Mouse (Mus musculus): ENCODE measurements around the gene Ccndbp1. TPM values are rescaled to one million over a fixed set of nuclear protein-coding genes. Genes with fewer than 3 reads are reported as not detected.

The Ccndbp1 gene
- total and polyA plus RNA-seq, 3 experiments, result 23.4 to 38.8 (median 33.4) TPM

GRCm38 (mm10) chr2:120979819-120980218 is 28.4 kb upstream of the Ccndbp1 start:
- dilution Hi-C loops (cut with MboI; ENCODE audit: extremely low pct_ligation_motif_present, extremely low pct_unique_long_range_greater_than_20kb, low sequenced_read_pairs), result no loop called here

GRCm38 (mm10) chr2:120980861-120981260 is 27.3 kb upstream of the Ccndbp1 start:
- H3K27me3 ChIP-seq (replicated peaks), result no peaks in the 10 kb centered on the region
- no peaks in the 10 kb centered on the region for H3K9me3 ChIP-seq (replicated peaks; ENCODE audit: low read length)
- in situ Hi-C loops (cut with MboI; ENCODE audit: low pct_ligation_motif_present, low pct_unique_long_range_greater_than_20kb, low sequenced_read_pairs), result no loop called here
- peaks cover 4% of the 10 kb centered on the region; the same call in 1 of the 2 replicates for H3K79me2 ChIP-seq (replicated peaks; ENCODE audit: control insufficient read depth, extremely low read depth, insufficient read depth, poor library complexity, severe bottlenecking)
- dilution Hi-C loops (cut with MboI; ENCODE audit: extremely low pct_ligation_motif_present, extremely low pct_unique_long_range_greater_than_20kb, low sequenced_read_pairs), result no loop called here
- H3K4me1 ChIP-seq (ENCODE audit: control insufficient read depth in 1 of 2, insufficient read depth in 2 of 2), result peaks cover 0 to 9% of the 10 kb centered on the region in 2 experiments; a peak in 2 of 4 replicates
- no peak for TF ChIP-seq GABPA (IDR thresholded peaks at IDR 0.05; ENCODE audit: insufficient replicate concordance, low read depth, low read length)
- no peak for TF ChIP-seq IRF4 (IDR thresholded peaks at IDR 0.05; ENCODE audit: low read depth, low read length)
- TF ChIP-seq ZNF384 (IDR thresholded peaks at IDR 0.05; ENCODE audit: low read depth, low read length), result 0 out of 2 replicates have a peak, but pooled peaks have one; percentile 22
- H3K27ac ChIP-seq (ENCODE audit: insufficient read depth, low read depth), result no peak overlapping the region
- H3K9ac ChIP-seq (ENCODE audit: insufficient read depth, low read depth), result no peak overlapping the region
- peaks cover 0 to 2% of the 10 kb centered on the region in 2 experiments for H3K36me3 ChIP-seq (replicated peaks in 1 of 2; ENCODE audit: control insufficient read depth in 1 of 2, insufficient read depth in 1 of 2, low read length in 1 of 2)
- no peak overlapping the region for H3K4me3 ChIP-seq (replicated peaks in 1 of 3; ENCODE audit: low read depth in 2 of 3, low read length in 2 of 3, poor library complexity in 1 of 3)
- peak overlapping the region; percentile 78 for H3K4me2 ChIP-seq (ENCODE audit: insufficient read depth, low read depth, poor library complexity, severe bottlenecking)
- no peak for DNase-seq (ENCODE audit: extremely low read depth)

More at GRCm38 (mm10) chr2:120979819-120980218, 28.4 kb upstream of the Ccndbp1 start:
- Histone ChIP-seq H3K27me3 (replicated peaks) (no peaks in the 10 kb centered on the region), H3K36me3 (replicated peaks in 1 of 2; ENCODE audit: control insufficient read depth in 1 of 2, insufficient read depth in 1 of 2, low read length in 1 of 2) (peaks cover 0 to 2% of the 10 kb centered on the region in 2 experiments), H3K4me2 (ENCODE audit: insufficient read depth, low read depth, poor library complexity, severe bottlenecking) (no peak overlapping the region), H3K9me3 (replicated peaks; ENCODE audit: low read length) (no peaks in the 10 kb centered on the region), H3K4me1 (ENCODE audit: control insufficient read depth in 1 of 2, insufficient read depth in 2 of 2) (peaks cover 0 to 9% of the 10 kb centered on the region in 2 experiments; a peak in 2 of 4 replicates), H3K4me3 (replicated peaks in 1 of 3; ENCODE audit: low read depth in 2 of 3, low read length in 2 of 3, poor library complexity in 1 of 3) (no peak overlapping the region), H3K27ac (ENCODE audit: insufficient read depth, low read depth) (no peak overlapping the region), H3K79me2 (replicated peaks; ENCODE audit: control insufficient read depth, extremely low read depth, insufficient read depth, poor library complexity, severe bottlenecking) (peaks cover 5% of the 10 kb centered on the region; the same call in 1 of the 2 replicates), H3K9ac (ENCODE audit: insufficient read depth, low read depth) (no peak overlapping the region)
- no peak for TF ChIP-seq EP300 (IDR thresholded peaks at IDR 0.05; ENCODE audit: low read length)
- TF ChIP-seq CHD2 (IDR thresholded peaks at IDR 0.05; ENCODE audit: low read length), result no peak
- no peak for TF ChIP-seq USF1 (IDR thresholded peaks at IDR 0.05; ENCODE audit: low read depth, low read length)
- TF ChIP-seq MAFK (IDR thresholded peaks at IDR 0.05; ENCODE audit: insufficient replicate concordance, low read length), result no peak
- no peak for TF ChIP-seq PAX5 (IDR thresholded peaks at IDR 0.05; ENCODE audit: low read length)
- TF ChIP-seq ZMIZ1 (IDR thresholded peaks at IDR 0.05; ENCODE audit: low read depth, low read length), result no peak
- DNase-seq (ENCODE audit: extremely low read depth), result no peak
- in situ Hi-C loops (cut with MboI; ENCODE audit: low pct_ligation_motif_present, low pct_unique_long_range_greater_than_20kb, low sequenced_read_pairs), result no loop called here

GRCm38 (mm10) chr2:120983611-120984010 is 24.6 kb upstream of the Ccndbp1 start:
- no peak overlapping the region for H3K4me2 ChIP-seq (ENCODE audit: insufficient read depth, low read depth, poor library complexity, severe bottlenecking)
- in situ Hi-C loops (cut with MboI; ENCODE audit: low pct_ligation_motif_present, low pct_unique_long_range_greater_than_20kb, low sequenced_read_pairs) (no loop called here), dilution Hi-C loops (cut with MboI; ENCODE audit: extremely low pct_ligation_motif_present, extremely low pct_unique_long_range_greater_than_20kb, low sequenced_read_pairs) (no loop called here)
- H3K27ac ChIP-seq (ENCODE audit: insufficient read depth, low read depth), result no peak overlapping the region
- H3K4me1 ChIP-seq (ENCODE audit: control insufficient read depth in 1 of 2, insufficient read depth in 2 of 2), result no peaks in the 10 kb centered on the region
- TF ChIP-seq MXI1 (IDR thresholded peaks at IDR 0.05; ENCODE audit: low read depth, low read length) (no peak), KAT2A (IDR thresholded peaks at IDR 0.05; ENCODE audit: insufficient replicate concordance, low read length) (no peak), ZKSCAN1 (IDR thresholded peaks at IDR 0.05; ENCODE audit: borderline replicate concordance, low read depth, low read length) (no peak), RCOR1 (conservative IDR thresholded peaks at IDR 0.05; ENCODE audit: low read depth, low read length) (no peak), MAZ (IDR thresholded peaks at IDR 0.05; ENCODE audit: low read depth, low read length) (no peak), ZC3H11A (IDR thresholded peaks at IDR 0.05; ENCODE audit: low read depth, low read length) (no peak), JUN (IDR thresholded peaks at IDR 0.05; ENCODE audit: insufficient read depth, low read depth, low read length) (no peak), PAX5 (IDR thresholded peaks at IDR 0.05; ENCODE audit: low read length) (no peak), ELF1 (IDR thresholded peaks at IDR 0.05; ENCODE audit: low read depth, low read length) (no peak), CHD1 (IDR thresholded peaks at IDR 0.05; ENCODE audit: low read depth, low read length) (no peak), BHLHE40 (IDR thresholded peaks at IDR 0.05; ENCODE audit: low read depth, low read length) (no peak), TBP (conservative IDR thresholded peaks at IDR 0.05; ENCODE audit: low read depth, low read length) (no peak)
- H3K36me3 ChIP-seq (replicated peaks in 1 of 2; ENCODE audit: control insufficient read depth in 1 of 2, insufficient read depth in 1 of 2, low read length in 1 of 2), result peaks cover 4 to 7% of the 10 kb centered on the region in 2 experiments
- H3K9me3 ChIP-seq (replicated peaks; ENCODE audit: low read length), result no peaks in the 10 kb centered on the region
- no peaks in the 10 kb centered on the region for H3K79me2 ChIP-seq (replicated peaks; ENCODE audit: control insufficient read depth, extremely low read depth, insufficient read depth, poor library complexity, severe bottlenecking)
- H3K27me3 ChIP-seq (replicated peaks), result no peaks in the 10 kb centered on the region
- no peak for DNase-seq (ENCODE audit: extremely low read depth)
- H3K4me3 ChIP-seq (replicated peaks in 1 of 3; ENCODE audit: low read depth in 2 of 3, low read length in 2 of 3, poor library complexity in 1 of 3), result no peak overlapping the region
- H3K9ac ChIP-seq (ENCODE audit: insufficient read depth, low read depth), result no peak overlapping the region

All from CH12.LX (cell line).